Mouse (Mus musculus): ENCODE measurements at regions not wholly inside any gene's neighbourhood (a gene's known extent, or its start where the extent isn't known, plus 50 kb on each side); places are given as distances from the start of the nearest gene placed in this dataset.

DNA sequence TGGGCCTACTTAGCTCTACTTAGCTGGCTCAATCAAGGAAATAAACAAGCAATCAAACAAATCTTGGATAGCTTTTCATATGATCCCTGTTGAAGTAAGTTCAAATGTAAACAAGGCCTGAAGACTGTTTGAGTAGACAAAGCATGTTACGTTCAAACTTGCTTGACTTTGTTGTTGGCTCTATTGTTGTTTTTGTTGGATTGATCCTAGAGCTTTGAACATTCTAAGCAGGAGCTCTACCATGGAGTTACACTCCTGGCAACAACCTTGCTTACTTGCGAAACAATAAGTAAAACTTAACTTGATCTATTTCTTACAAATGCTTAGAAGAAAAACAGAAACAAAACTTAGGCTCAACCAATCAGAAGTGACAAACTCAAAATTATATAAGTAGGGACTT, 247.7 kb upstream of the Adamts9 start:
- H3K27me3 ChIP-seq, result no peaks in the 10 kb centered on the region
- H3K4me1 ChIP-seq (replicated peaks), result no peaks in the 10 kb centered on the region
- no peaks in the 10 kb centered on the region for H3K9me3 ChIP-seq (replicated peaks)
- DNase-seq, result no peak
- ATAC-seq (ENCODE audit: low read depth), result no peak
- H3K36me3 ChIP-seq, result no peaks in the 10 kb centered on the region
- H3K4me2 ChIP-seq, result no peak overlapping the region
- H3K27ac ChIP-seq, result no peak overlapping the region
- no peak overlapping the region for H3K9ac ChIP-seq
- 75% methylated on average over 2 of the region's 2 CpGs for WGBS (ENCODE audit: insufficient replicate concordance)
- no peak overlapping the region for H3K4me3 ChIP-seq (replicated peaks)

DNA sequence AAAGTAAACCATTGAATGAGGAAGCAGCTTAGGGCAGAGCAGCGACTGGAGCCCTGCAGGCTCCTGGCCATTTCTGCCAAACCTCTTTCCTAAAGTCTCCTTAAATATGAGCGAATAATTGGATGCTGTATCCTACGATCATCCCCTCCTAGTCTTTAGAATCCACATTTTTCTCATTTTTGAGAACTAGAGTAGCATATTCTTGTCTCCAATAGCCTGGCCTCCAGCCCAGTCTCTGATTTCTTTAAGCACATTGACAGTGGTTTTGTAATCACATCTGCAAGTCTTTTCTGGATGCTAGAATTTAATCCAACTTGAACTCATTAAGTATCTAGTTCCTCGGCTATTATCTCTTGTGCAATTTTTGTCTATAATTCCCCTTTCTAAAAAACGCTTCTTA, 225.2 kb upstream of the Adamts9 start:
- H3K36me3 ChIP-seq, result no peaks in the 10 kb centered on the region
- no peak overlapping the region for H3K4me2 ChIP-seq
- H3K4me3 ChIP-seq (replicated peaks), result no peak overlapping the region
- no peaks in the 10 kb centered on the region for H3K4me1 ChIP-seq (replicated peaks)
- WGBS (ENCODE audit: insufficient replicate concordance), result 53% methylated on average over 5 of the region's 5 CpGs
- H3K27ac ChIP-seq, result no peak overlapping the region
- no peak overlapping the region for H3K9ac ChIP-seq
- H3K27me3 ChIP-seq, result no peaks in the 10 kb centered on the region
- DNase-seq (no peak), ATAC-seq (ENCODE audit: low read depth) (no peak)
- H3K9me3 ChIP-seq (replicated peaks), result no peaks in the 10 kb centered on the region

DNA sequence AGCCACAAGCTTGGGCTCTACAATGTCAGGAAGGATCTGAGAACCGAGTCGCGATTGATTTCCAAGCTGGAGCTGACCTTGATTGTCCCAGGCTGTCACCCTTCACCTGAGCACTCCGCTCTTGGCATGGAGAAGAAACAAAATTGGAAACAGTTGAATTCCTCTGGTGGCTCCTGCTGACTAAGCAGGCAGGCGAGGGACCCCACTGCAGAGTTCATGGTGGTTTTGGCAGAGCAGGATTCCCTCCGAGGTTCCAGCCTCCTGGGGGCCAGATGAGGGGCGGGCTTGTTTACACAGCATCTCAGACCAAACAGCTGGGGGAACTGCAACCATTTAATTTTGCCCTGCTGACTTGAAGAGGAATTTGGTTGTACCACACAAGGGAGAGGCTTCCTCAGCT, 224.0 kb upstream of the Adamts9 start:
- H3K27me3 ChIP-seq, result no peaks in the 10 kb centered on the region
- H3K9me3 ChIP-seq (replicated peaks), result no peaks in the 10 kb centered on the region
- no peak overlapping the region for H3K9ac ChIP-seq
- no peak overlapping the region for H3K4me2 ChIP-seq
- 27% methylated on average over 7 of the region's 7 CpGs for WGBS (ENCODE audit: insufficient replicate concordance)
- no peak overlapping the region for H3K4me3 ChIP-seq (replicated peaks)
- DNase-seq (no peak), ATAC-seq (ENCODE audit: low read depth) (no peak)
- no peaks in the 10 kb centered on the region for H3K36me3 ChIP-seq
- H3K27ac ChIP-seq, result no peak overlapping the region
- H3K4me1 ChIP-seq (replicated peaks), result no peaks in the 10 kb centered on the region

GRCm38 (mm10) chr6:93165942-93166341, 222.7 kb upstream of the Adamts9 start:
- no peak overlapping the region for H3K9ac ChIP-seq
- no peak overlapping the region for H3K4me3 ChIP-seq (replicated peaks)
- no peak overlapping the region for H3K4me2 ChIP-seq
- no peak for ATAC-seq (ENCODE audit: low read depth)
- no peaks in the 10 kb centered on the region for H3K27me3 ChIP-seq
- no peaks in the 10 kb centered on the region for H3K9me3 ChIP-seq (replicated peaks)
- no peak for DNase-seq
- H3K36me3 ChIP-seq, result no peaks in the 10 kb centered on the region
- H3K4me1 ChIP-seq (replicated peaks), result no peaks in the 10 kb centered on the region
- 32% methylated on average over 4 of the region's 4 CpGs for WGBS (ENCODE audit: insufficient replicate concordance)
- H3K27ac ChIP-seq, result no peak overlapping the region

DNA sequence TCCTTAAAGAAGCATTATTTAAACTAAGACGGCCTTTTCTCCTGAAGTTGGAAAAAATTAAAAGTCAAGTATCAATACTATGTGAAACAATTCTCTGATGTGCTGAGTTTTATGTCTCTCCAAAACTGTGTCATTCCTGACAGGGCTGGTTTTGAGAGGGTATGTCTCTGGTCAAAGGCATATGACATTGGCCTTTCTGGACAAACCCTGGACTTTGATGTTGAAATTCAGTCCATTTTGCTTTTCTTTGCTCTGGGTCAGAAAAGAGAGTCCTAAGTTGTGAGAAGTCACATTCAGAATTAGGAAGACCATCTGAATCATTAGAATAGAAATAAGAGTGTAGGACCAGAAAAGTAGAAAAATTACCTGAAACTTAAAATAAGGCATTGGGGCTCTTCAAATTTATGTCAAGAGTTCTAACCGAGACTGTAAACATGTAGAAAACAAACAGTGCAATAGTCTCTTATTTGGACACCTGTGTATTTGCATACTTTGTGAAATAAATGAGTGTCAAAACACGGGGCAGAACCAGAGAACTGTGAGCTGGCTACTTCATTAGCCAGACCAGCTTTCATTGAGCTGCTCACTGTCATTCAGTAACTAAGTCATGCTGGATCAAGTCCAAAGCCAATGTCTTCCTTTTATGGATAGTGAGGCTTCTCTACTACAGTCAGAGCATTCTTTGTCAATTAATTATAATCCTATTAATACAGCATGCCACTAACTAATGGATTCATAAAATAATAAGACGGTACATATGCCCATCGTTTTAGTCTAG, 209.3 kb upstream of the Adamts9 start:
- Histone ChIP-seq H3K4me1 (replicated peaks) (no peaks in the 10 kb centered on the region), H3K9ac (no peak overlapping the region), H3K4me3 (replicated peaks) (no peak overlapping the region), H3K9me3 (replicated peaks) (no peaks in the 10 kb centered on the region), H3K4me2 (no peak overlapping the region), H3K27ac (no peak overlapping the region), H3K36me3 (no peaks in the 10 kb centered on the region), H3K27me3 (no peaks in the 10 kb centered on the region)
- DNase-seq (no peak), ATAC-seq (ENCODE audit: low read depth) (no peak)
- WGBS (ENCODE audit: insufficient replicate concordance), result 71% methylated on average over 5 of the region's 5 CpGs

GRCm38 (mm10) chr6:93150531-93150930, 207.2 kb upstream of the Adamts9 start:
- ATAC-seq (ENCODE audit: low read depth) (no peak), DNase-seq (no peak)
- Histone ChIP-seq H3K9ac (no peak overlapping the region), H3K27me3 (no peaks in the 10 kb centered on the region), H3K27ac (no peak overlapping the region), H3K9me3 (replicated peaks) (no peaks in the 10 kb centered on the region), H3K4me1 (replicated peaks) (no peaks in the 10 kb centered on the region), H3K36me3 (no peaks in the 10 kb centered on the region), H3K4me2 (no peak overlapping the region), H3K4me3 (replicated peaks) (no peak overlapping the region)
- 44% methylated on average over 2 of the region's 2 CpGs for WGBS (ENCODE audit: insufficient replicate concordance)

- H3K9me3 ChIP-seq (replicated peaks), result no peaks in the 10 kb centered on the region
- H3K4me2 ChIP-seq, result no peak overlapping the region
- ATAC-seq (ENCODE audit: low read depth) (no peak), DNase-seq (no peak)
- no peak overlapping the region for H3K9ac ChIP-seq
- 27% methylated on average over 4 of the region's 4 CpGs for WGBS (ENCODE audit: insufficient replicate concordance)
- no peak overlapping the region for H3K27ac ChIP-seq
- no peaks in the 10 kb centered on the region for H3K4me1 ChIP-seq (replicated peaks)
- H3K36me3 ChIP-seq, result no peaks in the 10 kb centered on the region
- no peak overlapping the region for H3K4me3 ChIP-seq (replicated peaks)
- H3K27me3 ChIP-seq, result no peaks in the 10 kb centered on the region
Observed at GRCm38 (mm10) chr6:93149956-93150355, 206.7 kb upstream of the Adamts9 start.

GRCm38 (mm10) chr6:93140331-93140731, 197.0 kb upstream of the Adamts9 start:
- no peaks in the 10 kb centered on the region for H3K27me3 ChIP-seq
- no peak overlapping the region for H3K4me2 ChIP-seq
- no peak overlapping the region for H3K4me3 ChIP-seq (replicated peaks)
- H3K4me1 ChIP-seq (replicated peaks), result no peaks in the 10 kb centered on the region
- no peaks in the 10 kb centered on the region for H3K36me3 ChIP-seq
- H3K9me3 ChIP-seq (replicated peaks), result no peaks in the 10 kb centered on the region
- no peak overlapping the region for H3K9ac ChIP-seq
- WGBS (ENCODE audit: insufficient replicate concordance), result 40% methylated on average over 4 of the region's 4 CpGs
- DNase-seq (no peak), ATAC-seq (ENCODE audit: low read depth) (no peak)
- H3K27ac ChIP-seq, result no peak overlapping the region

- Histone ChIP-seq H3K4me1 (replicated peaks) (no peaks in the 10 kb centered on the region), H3K9ac (no peak overlapping the region), H3K4me3 (replicated peaks) (no peak overlapping the region), H3K4me2 (no peak overlapping the region), H3K27ac (no peak overlapping the region), H3K36me3 (no peaks in the 10 kb centered on the region), H3K9me3 (replicated peaks) (no peaks in the 10 kb centered on the region), H3K27me3 (no peaks in the 10 kb centered on the region)
- WGBS (ENCODE audit: insufficient replicate concordance), result 67% methylated on average over 5 of the region's 5 CpGs
- no peak for ATAC-seq (ENCODE audit: low read depth)
- no peak for DNase-seq
Observed at GRCm38 (mm10) chr6:93133940-93134339, 190.6 kb upstream of the Adamts9 start.

DNA sequence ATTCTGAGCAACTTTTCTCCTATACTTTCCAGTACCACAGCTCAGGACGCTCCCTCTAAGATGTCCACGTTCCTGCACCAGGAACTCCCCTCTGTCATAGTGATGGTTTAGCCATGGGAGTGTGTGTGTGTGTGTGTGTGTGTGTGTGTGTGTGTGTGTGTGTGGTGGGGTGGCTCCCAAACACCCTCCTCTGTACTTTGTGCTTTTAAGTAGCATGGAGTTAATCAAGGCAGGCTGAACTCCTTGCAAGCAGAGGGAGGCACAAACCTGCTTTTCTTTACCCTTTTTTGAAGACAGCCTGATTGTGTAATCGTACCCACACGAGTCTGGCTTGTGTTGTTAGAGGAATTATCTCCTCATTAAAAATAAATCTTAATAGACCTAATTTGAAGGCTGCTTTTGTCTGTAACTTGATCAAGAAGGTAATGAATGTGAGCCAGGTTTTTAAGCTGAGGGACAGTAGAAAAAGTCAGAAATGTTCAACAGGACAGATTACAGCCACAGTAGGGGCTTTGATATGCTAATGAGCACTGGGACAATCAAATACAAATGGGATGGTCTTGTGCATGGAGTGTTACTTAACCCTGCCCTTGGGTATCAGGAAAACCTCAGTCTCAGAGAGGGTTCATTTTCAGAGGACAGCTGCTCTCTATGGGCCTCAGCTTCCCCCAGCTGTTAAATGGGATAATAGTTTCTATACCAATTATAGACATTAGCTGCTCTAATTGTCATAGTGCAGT, 187.8 kb upstream of the Adamts9 start:
- WGBS (ENCODE audit: insufficient replicate concordance), result 46% methylated on average over 4 of the region's 4 CpGs
- DNase-seq (no peak), ATAC-seq (ENCODE audit: low read depth) (no peak)
- Histone ChIP-seq H3K36me3 (no peaks in the 10 kb centered on the region), H3K4me2 (no peak overlapping the region), H3K4me3 (replicated peaks) (no peak overlapping the region), H3K27me3 (no peaks in the 10 kb centered on the region), H3K9ac (no peak overlapping the region), H3K9me3 (replicated peaks) (no peaks in the 10 kb centered on the region), H3K4me1 (replicated peaks) (no peaks in the 10 kb centered on the region), H3K27ac (no peak overlapping the region)

DNA sequence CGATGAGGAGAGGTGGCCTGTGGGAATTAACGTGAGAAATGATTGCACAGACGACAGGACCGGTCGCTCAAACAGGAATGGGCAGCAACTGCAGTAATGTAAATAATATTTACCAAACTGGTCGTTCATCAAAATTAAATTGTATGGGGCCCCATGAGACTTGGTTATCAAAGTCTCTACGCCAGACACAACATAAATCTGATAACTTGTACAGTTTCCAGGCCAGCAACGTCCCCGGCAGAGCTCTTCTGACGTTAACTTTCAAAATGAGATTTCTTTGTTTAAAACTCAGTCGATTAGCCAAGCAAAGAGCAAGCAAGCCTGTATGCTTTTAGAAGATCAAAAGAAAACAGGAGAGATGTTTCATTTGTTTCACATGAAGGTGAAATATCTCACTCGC, 176.2 kb upstream of the Adamts9 start:
- Histone ChIP-seq H3K4me3 (replicated peaks) (no peak overlapping the region), H3K9me3 (replicated peaks) (no peaks in the 10 kb centered on the region), H3K36me3 (no peaks in the 10 kb centered on the region), H3K4me2 (no peak overlapping the region), H3K4me1 (replicated peaks) (no peaks in the 10 kb centered on the region), H3K27ac (no peak overlapping the region), H3K9ac (no peak overlapping the region), H3K27me3 (no peaks in the 10 kb centered on the region)
- ATAC-seq (ENCODE audit: low read depth), result no peak
- 68% methylated on average over 12 of the region's 12 CpGs for WGBS (ENCODE audit: insufficient replicate concordance)
- no peak for DNase-seq

DNA sequence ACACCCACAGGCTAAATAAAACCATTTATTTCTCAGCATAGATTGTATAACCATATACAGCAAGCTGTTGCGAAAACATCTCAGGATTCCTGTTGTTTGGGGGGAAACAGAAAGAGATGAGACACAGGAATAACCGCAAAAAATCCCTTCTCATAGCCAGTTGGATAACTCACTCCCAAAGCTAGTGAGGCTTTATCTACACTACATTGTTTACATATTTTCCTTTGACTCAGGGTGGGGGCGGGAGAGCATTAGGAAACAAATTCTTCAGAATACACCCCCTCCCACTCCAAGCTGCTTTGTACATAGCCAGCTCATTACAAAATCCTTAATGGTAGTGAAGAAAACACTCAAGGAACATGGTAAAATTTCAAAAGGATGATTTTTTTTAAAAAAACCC, 170.1 kb upstream of the Adamts9 start:
- no peaks in the 10 kb centered on the region for H3K36me3 ChIP-seq
- no peak overlapping the region for H3K4me2 ChIP-seq
- DNase-seq (no peak), ATAC-seq (ENCODE audit: low read depth) (no peak)
- H3K4me1 ChIP-seq (replicated peaks), result no peaks in the 10 kb centered on the region
- H3K9ac ChIP-seq, result no peak overlapping the region
- H3K4me3 ChIP-seq (replicated peaks), result no peak overlapping the region
- no peaks in the 10 kb centered on the region for H3K27me3 ChIP-seq
- 64% methylated on average over 3 of the region's 3 CpGs for WGBS (ENCODE audit: insufficient replicate concordance)
- no peaks in the 10 kb centered on the region for H3K9me3 ChIP-seq (replicated peaks)
- H3K27ac ChIP-seq, result no peak overlapping the region

Measured in liver, embryonic 13.5 days (tissue).